Mouse (Mus musculus) lung, embryonic 14.5 days (tissue): Measurements from ENCODE around the gene Crim1. TPM values are rescaled to one million over a fixed set of nuclear protein-coding genes. Genes with fewer than 3 reads are reported as not detected.

Source experiments
- ATAC-seq: fragments of 200-750 bp; cut with Nextera tagmentation; 2 replicates; pipeline ENCODE4 v1.8.0; 2017; ENCODE audit warnings: mild to moderate bottlenecking, moderate TSS enrichment, moderate library complexity; ENCODE audit not compliant: insufficient read depth
- DNase-seq: peaks from one replicate; pipeline ENCODE4 v3.0.0-alpha.2; 2015
- H3K27ac ChIP-seq: fragments of 300-500 bp; sonication (generic); 2 replicates; pipeline ENCODE4 v1.5.1; 2014; ENCODE audit warnings: low read depth, mild to moderate bottlenecking, moderate library complexity
- H3K27me3 ChIP-seq: fragments of 300-500 bp; sonication (generic); 2 replicates; pipeline ENCODE4 v1.6.1; 2014; ENCODE audit warnings: low read length, control low read depth; ENCODE audit not compliant: insufficient read depth
- H3K36me3 ChIP-seq: fragments of 300-500 bp; sonication (generic); 2 replicates; pipeline ENCODE4 v1.6.1; 2014; ENCODE audit warnings: control low read depth; ENCODE audit not compliant: insufficient read depth
- H3K4me1 ChIP-seq: fragments of 300-500 bp; sonication (generic); 2 replicates; pipeline ENCODE4 v1.6.1; 2014; ENCODE audit warnings: antibody characterized with exemption, control low read depth; ENCODE audit not compliant: insufficient read depth
- H3K4me2 ChIP-seq: fragments of 300-500 bp; sonication (generic); 2 replicates; pipeline ENCODE4 v1.6.1; 2014; ENCODE audit warnings: mild to moderate bottlenecking
- H3K4me3 ChIP-seq: fragments of 300-500 bp; sonication (generic); 2 replicates; pipeline ENCODE4 v1.5.1; 2014; ENCODE audit warnings: low read depth, low read length
- H3K9ac ChIP-seq: fragments of 300-500 bp; sonication (generic); 2 replicates; pipeline ENCODE4 v1.6.1; 2014
- H3K9me3 ChIP-seq: fragments of 300-500 bp; sonication (generic); 2 replicates; pipeline ENCODE4 v1.6.1; 2016; ENCODE audit warnings: low read depth, low read length, control low read depth
- CTCF ChIP-seq: IDR thresholded peaks from 2 replicates; pipeline ENCODE4 v1.5.1; 2016; ENCODE audit warnings: antibody characterized with exemption, low read depth
- WGBS: fragments of 180-500 bp; shearing (Covaris S2); extraction: QIAGEN DNeasy Blood & Tissue Kit; methylation state at CpG from one replicate; pipeline ENCODE4 v1.1.7; 2014; 5-methylcytosine and 5-hydroxymethylcytosine counted together
- polyA plus RNA-seq: library from polyadenylated mRNA; unstranded; fragments of >200 nt; fragmentation: Nextera tagmentation; extraction: Ambion mirVana; gene quantifications from 2 replicates; pipeline ENCODE4 v1.2.1, GENCODE M21; 2014

The Crim1 gene
- polyA plus RNA-seq, 1 experiment from 2014 or later, result 5.7 TPM

GRCm38 (mm10) chr17:78405336-78405735 is 205.3 kb downstream of the Crim1 start:
- Histone ChIP-seq H3K9ac (no peak overlapping the region), H3K9me3 (no peaks in the 10 kb centered on the region), H3K36me3 (peaks cover 10% of the 10 kb centered on the region), H3K27ac (no peak overlapping the region), H3K4me1 (peaks cover 7% of the 10 kb centered on the region; the same call in 1 of the 2 replicates), H3K27me3 (no peaks in the 10 kb centered on the region), H3K4me3 (no peak overlapping the region), H3K4me2 (no peak overlapping the region)
- ATAC-seq (no peak), DNase-seq (no peak)
- 80% methylated on average over 3 of the region's 3 CpGs for WGBS
- no peak for TF ChIP-seq CTCF

DNA sequence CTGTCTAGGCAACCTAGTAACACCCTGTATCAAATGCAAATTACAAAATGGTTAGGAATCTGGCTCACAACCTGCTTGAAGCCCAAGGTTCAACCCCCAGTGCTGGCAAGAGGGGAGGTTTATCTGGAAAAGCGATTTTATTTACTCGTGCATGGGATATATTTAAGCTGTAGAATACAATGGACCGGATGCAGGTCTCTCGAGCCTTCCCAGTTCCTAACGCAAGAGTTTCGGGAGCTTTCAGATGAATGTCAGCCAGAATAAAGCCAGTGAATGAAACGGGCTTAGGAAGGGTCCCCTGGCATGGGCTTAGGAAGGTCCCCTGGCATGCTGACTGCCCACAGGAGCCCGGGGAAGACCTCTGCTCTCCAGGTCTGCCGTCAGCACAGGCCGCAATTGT is 206.8 kb downstream of the Crim1 start:
- Histone ChIP-seq H3K27ac (no peak overlapping the region), H3K36me3 (peaks cover 14% of the 10 kb centered on the region), H3K4me2 (no peak overlapping the region), H3K4me1 (0 out of 2 replicates have a peak, but pooled peaks cover 4% of the 10 kb centered on the region), H3K9me3 (no peaks in the 10 kb centered on the region), H3K9ac (no peak overlapping the region), H3K4me3 (no peak overlapping the region), H3K27me3 (no peaks in the 10 kb centered on the region)
- ATAC-seq (no peak), DNase-seq (no peak)
- no peak for TF ChIP-seq CTCF
- 88% methylated on average over 10 of the region's 10 CpGs for WGBS

DNA sequence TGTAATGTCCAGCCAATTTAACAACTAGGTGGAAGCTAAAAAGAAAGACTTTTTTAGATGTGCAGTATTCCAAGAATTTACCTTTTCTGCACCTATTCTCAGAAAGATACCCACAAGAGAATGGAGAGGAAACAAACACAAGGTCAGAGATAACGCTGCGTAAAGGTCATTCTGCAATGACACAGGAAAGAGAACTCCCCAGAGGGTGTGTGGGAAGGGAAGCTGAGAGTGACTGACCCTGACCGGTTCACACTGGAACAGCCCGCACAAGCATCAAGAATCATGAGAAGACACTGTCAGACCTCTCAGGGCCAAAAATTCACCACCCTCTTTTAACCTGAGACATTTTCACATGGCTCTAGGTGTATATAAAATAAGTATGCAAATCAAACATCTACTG is 207.5 kb downstream of the Crim1 start:
- peaks cover 14% of the 10 kb centered on the region for H3K36me3 ChIP-seq
- ATAC-seq (no peak), DNase-seq (no peak)
- 64% methylated on average over 4 of the region's 4 CpGs for WGBS
- no peaks in the 10 kb centered on the region for H3K9me3 ChIP-seq
- H3K4me2 ChIP-seq, result no peak overlapping the region
- H3K27ac ChIP-seq, result no peak overlapping the region
- H3K4me3 ChIP-seq, result no peak overlapping the region
- TF ChIP-seq CTCF, result no peak
- no peak overlapping the region for H3K9ac ChIP-seq
- no peaks in the 10 kb centered on the region for H3K27me3 ChIP-seq
- 0 out of 2 replicates have a peak, but pooled peaks cover 4% of the 10 kb centered on the region for H3K4me1 ChIP-seq

- no peak overlapping the region for H3K4me3 ChIP-seq
- TF ChIP-seq CTCF, result no peak
- no peak overlapping the region for H3K27ac ChIP-seq
- H3K9me3 ChIP-seq, result no peaks in the 10 kb centered on the region
- H3K27me3 ChIP-seq, result no peaks in the 10 kb centered on the region
- DNase-seq (no peak), ATAC-seq (no peak)
- no peak overlapping the region for H3K4me2 ChIP-seq
- peaks cover 14% of the 10 kb centered on the region for H3K36me3 ChIP-seq
- WGBS, result 77% methylated on average over 10 of the region's 10 CpGs
- no peak overlapping the region for H3K9ac ChIP-seq
- H3K4me1 ChIP-seq, result 0 out of 2 replicates have a peak, but pooled peaks cover 4% of the 10 kb centered on the region
Observed at GRCm38 (mm10) chr17:78408386-78408785, 208.3 kb downstream of the Crim1 start.

DNA sequence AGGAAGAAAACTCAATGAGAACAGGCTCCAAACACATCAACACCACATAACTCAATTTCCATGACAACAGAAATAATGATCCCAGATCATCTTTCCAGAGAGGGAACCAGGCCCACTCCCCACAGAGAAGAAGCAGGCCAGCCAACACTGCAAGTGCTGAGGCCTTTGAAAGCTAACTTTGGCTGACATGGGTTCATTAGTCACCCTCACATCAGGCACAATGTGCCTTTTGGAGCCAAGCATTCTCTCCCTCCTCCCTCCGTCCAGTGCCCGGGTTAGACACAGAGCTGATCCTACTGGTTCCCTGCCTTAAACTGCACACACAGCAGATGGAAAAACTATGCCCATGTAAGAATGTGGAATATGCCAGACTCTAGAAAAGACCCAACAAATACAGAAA is 209.9 kb downstream of the Crim1 start:
- Histone ChIP-seq H3K27ac (no peak overlapping the region), H3K9me3 (no peaks in the 10 kb centered on the region), H3K4me3 (no peak overlapping the region), H3K4me2 (no peak overlapping the region), H3K9ac (no peak overlapping the region), H3K4me1 (0 out of 2 replicates have a peak, but pooled peaks cover 4% of the 10 kb centered on the region), H3K36me3 (peaks cover 14% of the 10 kb centered on the region; the same call in 1 of the 2 replicates), H3K27me3 (no peaks in the 10 kb centered on the region)
- WGBS, result 45% methylated on average over 2 of the region's 2 CpGs
- DNase-seq (peak; percentile 62), ATAC-seq (peak; percentile 73)
- no peak for TF ChIP-seq CTCF

GRCm38 (mm10) chr17:78415255-78415654 is 215.2 kb downstream of the Crim1 start:
- Histone ChIP-seq H3K4me2 (no peak overlapping the region), H3K36me3 (0 out of 2 replicates have a peak, but pooled peaks cover 9% of the 10 kb centered on the region), H3K27me3 (no peaks in the 10 kb centered on the region), H3K4me3 (no peak overlapping the region), H3K9ac (no peak overlapping the region), H3K27ac (no peak overlapping the region), H3K9me3 (no peaks in the 10 kb centered on the region), H3K4me1 (0 out of 2 replicates have a peak, but pooled peaks cover 2% of the 10 kb centered on the region)
- ATAC-seq, result no peak
- DNase-seq, result no peak
- no peak for TF ChIP-seq CTCF
- WGBS, result 89% methylated on average over 2 of the region's 2 CpGs

DNA sequence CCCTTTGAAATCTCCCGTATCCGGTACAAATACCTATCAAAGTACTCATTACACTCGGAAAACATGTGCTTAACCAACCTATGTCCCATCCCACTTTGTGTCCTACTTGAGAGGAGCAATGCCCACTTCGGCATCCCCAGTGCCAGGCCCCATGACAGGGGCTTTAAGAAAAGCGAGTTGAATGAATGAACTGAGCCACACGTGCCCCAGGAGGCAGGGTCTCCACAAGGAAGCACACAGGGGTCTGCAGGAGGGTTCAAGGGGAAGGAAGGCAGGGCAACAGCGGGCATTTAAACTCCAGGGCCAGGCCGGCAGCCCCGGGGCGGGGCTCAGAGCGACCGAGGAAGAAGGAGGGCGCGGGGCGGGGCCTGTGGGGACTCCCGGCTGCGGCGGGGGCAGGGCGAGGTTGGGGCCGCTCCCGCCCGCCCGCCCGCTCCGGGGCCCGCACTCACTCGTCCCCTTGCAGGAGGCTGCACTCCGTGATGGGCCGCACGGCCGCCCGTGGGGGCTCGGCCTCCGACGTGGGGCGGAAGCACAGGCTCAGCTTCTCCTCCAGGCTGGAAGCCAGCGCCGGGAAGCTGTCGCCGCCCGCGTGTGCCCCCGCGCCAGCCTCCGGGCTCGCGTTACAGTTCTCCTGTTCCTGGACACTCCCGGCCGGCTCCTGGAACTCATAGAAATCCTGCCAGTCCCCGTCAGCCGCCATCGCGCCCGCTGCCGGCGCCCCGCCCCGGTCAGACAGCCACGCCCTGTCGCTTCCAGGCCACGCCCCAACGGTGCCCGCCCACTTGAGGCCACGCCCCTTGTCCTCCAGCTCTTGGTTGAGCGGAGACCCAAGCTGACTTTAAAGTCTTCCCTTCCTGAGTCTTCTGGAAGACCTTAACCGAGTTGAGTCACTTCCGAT is 217.6 kb downstream of the Crim1 start, which contains the start of gene Fez2:
Fez2 (minus strand) TSS at position 772 of the 901 bp plus-strand sequence.
- no peaks in the 10 kb centered on the region for H3K36me3 ChIP-seq
- H3K9me3 ChIP-seq, result no peaks in the 10 kb centered on the region
- ATAC-seq (peak; percentile 97), DNase-seq (peak; percentile 96)
- H3K4me2 ChIP-seq, result peak within 1 kb of the TSS; percentile 77
- WGBS, result under 1% methylated on average over 64 of the region's 67 CpGs
- no peaks in the 10 kb centered on the region for H3K27me3 ChIP-seq
- peak within 1 kb of the TSS; percentile 97 for H3K27ac ChIP-seq
- TF ChIP-seq CTCF, result no peak
- H3K4me3 ChIP-seq, result peak within 1 kb of the TSS; percentile 79
- H3K4me1 ChIP-seq, result 0 out of 2 replicates have a peak, but pooled peaks cover 2% of the 10 kb centered on the region
- peak within 1 kb of the TSS; percentile 88 for H3K9ac ChIP-seq
